Mouse (Mus musculus): ENCODE data around the gene Ppp1r16b.
A peak's percentile ranks its signal among the peaks of the same experiment; 100 is the strongest.

The Ppp1r16b gene

DNA sequence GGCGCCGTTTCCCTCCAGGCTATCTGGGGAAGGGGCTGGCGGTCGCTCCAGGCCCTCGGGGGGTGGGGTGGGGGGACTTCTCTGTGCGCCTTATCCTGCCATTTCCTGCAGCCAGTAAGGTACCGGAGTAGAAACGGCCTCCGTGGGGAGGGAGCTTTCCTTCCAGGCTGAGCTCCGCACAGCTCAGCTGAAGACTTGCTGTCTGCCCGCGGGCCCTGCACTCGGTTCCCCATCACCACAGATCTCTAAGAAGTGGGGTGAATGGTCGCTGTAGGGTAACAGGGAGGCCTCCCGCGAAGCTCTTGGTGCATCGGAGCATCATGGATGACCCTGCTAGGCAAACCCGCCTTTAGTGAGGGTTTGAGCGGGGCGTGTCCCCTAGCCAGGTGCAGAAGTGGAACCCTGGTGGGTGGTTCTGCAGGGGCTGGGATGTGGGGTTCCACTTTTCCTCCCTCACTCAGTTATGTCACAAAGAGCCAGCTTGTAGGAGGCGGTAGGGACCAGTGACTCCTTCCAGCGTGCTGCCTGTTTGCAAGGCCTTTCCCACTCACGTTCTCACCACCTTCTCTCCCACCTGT is 3.3 kb downstream of the Ppp1r16b start:
- no peak for DNase-seq (ENCODE audit: low spot score)

DNA sequence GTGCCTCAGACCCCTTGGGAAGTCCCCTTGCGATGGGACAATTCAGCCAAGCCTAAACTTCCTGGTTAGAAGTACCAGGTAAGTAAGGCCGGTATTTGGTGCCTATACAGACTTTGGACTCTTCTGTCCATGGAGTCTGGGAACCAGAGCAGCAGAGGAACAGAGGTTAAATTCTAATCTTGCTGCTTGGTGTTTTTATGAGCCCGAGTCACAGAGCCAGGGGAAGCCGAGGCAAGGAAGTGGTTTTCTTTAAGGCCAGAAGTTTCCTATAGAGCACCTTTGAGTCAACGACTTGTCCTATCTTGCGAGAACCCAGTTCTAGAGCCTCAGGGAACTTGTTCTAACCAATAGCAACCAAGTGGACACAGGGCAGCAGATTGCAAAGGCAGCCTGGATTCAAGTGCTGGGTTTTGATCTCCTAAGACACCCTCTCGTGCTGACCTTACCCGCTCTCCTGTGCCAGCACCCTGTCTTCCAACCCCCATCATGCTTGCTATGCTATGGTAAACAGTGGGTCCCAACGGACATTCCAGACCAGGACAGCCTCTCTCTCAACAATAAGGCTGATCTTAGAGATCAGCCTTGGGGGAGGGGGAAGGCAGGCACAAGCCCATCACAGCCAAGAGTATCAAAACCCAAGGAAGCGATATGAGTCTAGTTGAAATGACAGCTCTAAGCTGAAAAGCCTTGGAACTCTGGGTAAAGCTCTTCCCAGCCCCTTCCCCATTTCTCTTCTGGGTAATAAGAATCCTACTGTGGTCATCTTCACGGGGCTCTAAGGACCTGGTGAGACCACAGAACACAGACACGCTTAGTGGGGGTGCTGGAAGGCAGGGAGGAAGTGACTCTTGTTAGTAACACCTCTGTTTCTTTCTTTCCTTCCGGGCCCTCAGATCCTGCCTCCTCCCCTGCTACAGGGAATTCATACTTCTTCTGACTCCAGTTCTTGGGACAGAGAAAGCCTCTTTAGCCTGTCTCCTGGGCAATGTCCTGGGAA is 4.3 kb downstream of the Ppp1r16b start:
- DNase-seq (ENCODE audit: low spot score): no peak

DNA sequence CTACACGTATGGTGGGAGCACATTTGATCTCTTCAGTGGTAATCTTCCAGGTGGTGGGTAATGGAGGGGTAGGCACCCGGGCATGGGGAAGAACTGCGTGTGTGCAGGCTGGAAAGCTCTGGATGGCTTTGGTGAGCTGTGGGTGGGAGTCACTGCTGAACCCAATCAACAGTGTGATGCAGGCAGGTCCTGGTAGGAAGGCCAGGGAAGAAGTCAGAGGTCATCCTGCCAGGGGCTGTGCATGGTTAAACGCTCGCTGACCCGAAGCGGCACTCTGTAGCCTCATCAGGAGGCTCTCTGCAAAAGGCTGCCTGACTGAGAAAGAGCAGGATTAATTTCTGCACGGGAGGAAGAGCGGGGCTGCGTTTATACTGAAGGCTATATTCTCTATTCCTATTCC is 5.4 kb downstream of the Ppp1r16b start:
- no peak for DNase-seq (ENCODE audit: low spot score)

DNA sequence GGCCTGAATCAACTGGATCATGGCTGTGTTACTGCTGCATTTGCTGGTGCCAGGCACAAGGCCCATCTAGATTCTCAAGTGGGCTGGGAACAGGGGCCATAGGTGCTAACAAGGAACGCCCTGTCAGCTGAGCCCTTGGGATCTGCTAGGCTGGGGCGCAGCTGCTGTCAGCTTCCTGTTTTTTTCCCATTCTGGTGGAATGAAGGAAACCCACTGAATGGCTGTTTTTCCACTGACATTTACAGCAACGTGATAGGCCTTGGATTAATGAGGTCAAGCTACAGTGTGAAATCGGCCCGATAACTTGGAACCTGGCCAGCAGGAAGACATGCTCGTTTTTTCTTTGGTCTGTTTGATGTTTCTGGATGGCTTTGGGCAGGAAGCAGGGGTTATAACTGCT is 7.6 kb downstream of the Ppp1r16b start:
- peak; percentile 30 for DNase-seq (ENCODE audit: low spot score)

DNA sequence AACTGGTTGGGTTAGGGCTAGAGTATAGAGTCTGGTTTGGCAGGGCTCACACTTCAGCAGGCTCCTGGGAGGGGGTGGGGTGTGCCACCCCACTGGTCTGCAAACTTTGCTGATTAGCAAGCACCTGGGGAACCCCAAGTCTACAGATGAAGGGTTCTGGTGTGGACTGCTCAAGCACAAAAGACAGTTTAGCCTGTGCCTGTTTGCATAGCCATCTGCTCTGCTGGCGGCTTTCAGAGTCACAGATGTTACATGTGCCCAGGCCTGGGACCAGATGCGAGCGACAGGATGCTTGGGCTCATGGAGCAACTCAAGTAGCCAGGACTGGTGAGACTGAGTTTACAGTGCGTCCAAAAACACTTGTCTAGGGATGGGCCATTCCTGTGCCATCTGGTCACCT is 8.3 kb downstream of the Ppp1r16b start:
- DNase-seq (ENCODE audit: low spot score): no peak

DNA sequence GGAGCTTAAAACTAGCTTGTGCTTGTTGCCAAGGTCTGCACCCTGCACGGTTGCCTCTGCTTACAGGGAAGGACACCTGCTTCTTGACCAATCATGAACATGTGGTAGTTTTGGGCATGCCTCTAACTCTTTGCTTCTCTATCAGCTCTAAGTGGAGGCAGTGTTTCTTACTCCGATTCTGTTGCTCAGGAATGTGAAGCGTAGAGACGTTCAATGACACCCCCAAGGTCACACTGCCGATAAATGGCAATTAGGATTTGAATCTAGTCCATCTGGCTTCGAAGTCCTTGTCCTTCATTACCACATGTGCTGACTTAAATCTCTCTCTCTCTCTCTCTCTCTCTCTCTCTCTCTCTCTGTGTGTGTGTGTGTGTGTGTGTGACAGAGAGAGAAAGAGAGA is 8.9 kb downstream of the Ppp1r16b start:
- no peak for DNase-seq (ENCODE audit: low spot score)

DNA sequence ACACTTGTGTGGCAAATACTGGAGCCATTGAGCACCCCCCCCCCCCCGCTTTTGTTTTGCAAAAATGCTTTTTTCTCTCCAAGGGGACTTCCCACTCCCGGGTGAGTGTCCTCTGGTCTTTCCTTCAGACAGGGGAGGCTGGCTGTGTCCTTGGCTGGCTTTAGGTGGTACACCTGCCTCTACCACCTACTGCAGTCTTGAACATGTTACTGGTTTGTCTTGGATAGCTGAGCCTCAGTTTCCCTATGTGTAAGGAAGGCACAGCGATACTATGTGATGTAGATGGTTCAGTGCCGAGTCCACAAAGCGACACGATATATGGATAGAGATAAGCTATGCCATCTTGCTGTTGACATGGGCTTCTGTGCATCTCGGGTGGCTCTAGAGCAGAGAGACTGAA is 9.6 kb downstream of the Ppp1r16b start:
- no peak for DNase-seq (ENCODE audit: low spot score)

DNA sequence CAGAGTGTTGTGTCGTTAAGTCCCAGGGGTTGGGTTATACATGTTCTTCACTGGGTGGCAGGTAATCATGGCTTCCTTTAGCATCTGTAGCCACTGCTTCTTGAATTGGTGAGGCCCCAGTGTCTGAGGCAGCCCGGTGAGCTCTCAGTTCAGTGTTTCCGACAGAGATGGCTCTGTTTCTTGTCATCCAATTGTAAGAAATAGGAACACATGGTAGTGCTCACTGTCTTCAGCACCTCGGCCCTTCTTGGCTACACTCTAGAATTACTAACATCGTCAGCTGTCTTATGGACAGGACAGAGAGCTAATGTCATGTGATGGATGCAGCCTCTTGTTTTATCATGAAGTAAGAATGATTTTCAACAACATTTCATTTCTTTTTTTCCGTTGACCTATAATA is 10.0 kb downstream of the Ppp1r16b start:
- DNase-seq (ENCODE audit: low spot score): no peak

DNA sequence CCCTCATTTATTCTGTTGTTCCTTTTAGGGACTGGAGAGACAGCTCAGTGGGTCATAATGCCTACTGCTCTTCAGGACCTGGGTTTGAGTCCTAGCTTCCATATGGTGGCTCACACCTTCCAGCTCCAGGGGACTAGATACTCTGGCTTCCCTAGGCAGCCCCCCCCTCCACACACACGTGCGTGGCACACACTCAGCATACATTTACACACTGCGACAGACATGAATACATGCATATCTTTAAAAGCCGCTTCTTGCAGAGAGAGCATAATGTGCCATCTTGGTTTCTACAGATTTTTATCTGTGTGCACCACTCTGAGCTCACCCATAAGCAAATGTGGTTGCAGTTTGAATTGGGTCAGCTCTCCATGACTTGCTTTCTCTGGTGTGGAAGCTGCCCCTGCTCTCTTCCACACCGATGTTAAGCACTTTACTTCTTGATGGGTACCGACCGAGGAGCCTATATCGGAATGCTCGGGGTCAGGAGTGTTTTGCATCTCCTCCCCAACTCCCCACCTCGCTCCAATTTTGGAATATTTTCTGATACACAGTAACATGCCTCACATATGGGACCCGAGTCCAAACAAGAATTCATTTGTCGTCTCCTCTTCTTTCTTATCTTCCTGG is 10.8 kb downstream of the Ppp1r16b start:
- no peak for DNase-seq (ENCODE audit: low spot score)

DNA sequence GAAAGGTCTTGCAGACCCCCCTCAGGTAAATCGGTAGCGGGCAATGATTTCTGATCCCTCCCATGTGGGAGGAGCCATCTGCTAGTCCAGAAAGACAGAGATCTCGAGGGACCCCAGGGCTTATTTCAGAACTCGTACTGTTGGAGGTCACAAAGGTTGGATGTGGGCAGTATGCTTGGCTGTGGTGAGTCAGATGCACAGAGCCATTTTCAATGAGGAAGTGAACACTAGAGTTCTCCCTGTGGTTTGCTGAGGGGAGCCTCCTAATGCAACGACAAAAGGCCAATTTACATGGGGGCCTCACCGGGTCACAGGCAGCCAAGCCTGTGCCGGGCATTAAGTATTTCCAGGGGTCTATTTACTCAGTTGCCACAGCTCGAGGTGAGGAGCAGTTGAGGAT is 12.7 kb downstream of the Ppp1r16b start:
- no peak for DNase-seq (ENCODE audit: low spot score)

DNA sequence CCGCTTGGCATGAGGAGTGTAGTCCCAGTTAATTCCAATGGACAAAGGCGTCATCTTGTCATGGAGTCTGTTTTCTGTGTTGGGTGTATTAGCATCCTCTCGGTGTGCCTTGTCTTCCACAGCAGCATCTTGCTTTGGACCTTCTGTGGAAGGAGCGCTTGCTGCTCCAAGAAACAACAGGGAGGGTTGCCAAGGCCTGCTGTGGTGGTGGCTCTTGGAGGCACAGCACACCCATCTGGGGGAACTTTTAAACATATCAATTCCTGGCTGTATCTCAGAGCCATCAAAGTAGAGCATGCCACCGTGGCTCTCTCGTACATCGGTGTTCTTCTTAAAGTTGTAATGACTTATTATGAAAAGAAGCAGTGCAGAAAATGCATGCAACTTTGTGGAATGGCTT is 13.9 kb downstream of the Ppp1r16b start:
- DNase-seq (ENCODE audit: low spot score): no peak

DNA sequence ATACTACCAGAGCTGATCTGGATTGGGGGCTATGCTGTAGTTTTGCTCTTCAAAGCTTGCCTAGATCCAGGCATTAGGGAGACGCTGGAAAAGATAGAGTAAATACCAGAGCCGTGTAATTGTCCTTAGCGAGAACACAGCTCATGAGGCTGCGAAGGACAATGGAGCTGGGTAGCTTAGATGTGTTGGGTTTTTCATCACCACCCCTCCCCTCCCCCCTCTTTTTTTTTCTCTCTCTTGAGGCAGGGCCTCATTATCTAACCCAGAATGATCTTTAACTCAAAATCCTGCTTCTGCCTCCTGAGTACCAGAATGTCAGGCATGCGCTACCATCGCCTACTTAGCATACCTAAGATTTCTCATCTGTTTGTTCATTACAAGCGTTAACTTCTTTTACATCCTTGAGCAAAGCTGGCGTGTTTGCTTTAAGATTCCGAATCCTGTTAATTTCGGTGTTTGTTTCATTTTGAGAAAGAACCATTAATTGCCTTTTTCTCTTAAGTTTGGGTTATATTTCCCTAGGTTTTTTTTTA is 15.2 kb downstream of the Ppp1r16b start:
- DNase-seq (ENCODE audit: low spot score): no peak

DNA sequence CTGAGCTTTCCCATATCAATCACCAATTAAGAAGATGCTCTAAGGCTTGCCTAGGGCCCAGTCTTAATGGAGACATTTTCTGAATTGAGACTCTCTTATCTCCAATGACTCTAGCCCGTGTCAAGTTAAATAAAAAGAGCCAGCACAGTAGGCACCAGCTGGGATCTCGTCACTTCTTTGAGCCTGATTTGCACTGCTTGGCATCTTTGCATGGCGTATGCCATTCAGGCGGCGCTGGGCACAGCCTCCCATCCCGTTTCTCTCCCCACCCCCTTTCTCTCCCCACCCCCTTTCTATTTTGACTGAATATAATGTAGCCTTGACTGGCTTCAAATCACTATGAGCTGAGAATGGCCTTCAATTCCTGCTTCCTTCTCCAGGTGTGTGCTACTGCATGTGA is 16.5 kb downstream of the Ppp1r16b start:
- no peak for DNase-seq (ENCODE audit: low spot score)

DNA sequence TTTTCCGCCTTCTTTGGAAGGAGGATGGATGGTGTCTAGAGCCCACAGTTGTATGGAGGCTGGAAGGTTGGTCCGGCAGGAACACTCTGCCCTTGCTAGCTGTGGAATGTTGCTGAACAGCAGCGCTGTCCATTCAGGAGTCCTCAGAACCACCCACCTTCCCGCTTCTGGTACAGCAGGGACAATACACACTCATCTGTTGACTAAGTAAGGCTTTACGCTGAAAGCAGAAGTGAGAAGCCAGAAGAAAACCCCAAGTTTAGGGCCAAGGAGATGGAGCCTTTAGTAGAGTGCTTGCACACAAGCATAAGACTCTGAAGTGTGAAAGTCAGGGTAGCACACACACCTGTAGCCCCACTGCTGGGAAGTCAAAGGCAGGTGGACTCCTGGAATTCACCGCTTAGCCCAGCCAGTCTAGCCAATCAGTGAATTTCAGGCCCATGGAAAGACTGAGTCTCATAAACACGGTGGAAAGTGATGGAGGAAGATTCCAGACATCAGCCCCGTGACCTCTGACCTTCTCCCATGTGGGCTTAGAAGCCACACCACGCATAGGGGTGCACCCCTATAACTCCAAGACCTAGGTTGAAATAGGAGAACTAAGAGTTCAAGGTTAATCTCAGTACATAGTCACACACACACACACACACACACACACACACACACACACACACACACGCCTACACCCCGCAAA is 17.3 kb downstream of the Ppp1r16b start:
- DNase-seq (ENCODE audit: low spot score): no peak

DNA sequence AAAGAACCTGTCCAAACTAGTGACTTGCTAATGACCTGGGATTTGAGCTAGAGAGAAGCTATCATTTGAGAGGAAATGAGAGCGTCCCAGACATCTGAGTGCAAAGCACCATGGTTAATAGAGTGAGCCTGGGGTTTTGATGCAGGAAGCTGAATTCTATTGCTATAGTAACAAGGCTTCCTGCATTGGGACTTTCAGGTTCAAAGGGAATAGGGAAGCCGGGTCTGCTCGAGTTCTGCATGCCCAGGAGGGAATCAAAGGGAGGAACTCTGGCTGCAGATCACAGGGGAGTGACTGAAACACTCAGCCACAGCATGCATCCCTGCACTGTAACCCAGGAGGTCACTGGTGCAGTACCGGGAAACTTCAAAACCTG is 17.8 kb downstream of the Ppp1r16b start:
- no peak for DNase-seq (ENCODE audit: low spot score)

DNA sequence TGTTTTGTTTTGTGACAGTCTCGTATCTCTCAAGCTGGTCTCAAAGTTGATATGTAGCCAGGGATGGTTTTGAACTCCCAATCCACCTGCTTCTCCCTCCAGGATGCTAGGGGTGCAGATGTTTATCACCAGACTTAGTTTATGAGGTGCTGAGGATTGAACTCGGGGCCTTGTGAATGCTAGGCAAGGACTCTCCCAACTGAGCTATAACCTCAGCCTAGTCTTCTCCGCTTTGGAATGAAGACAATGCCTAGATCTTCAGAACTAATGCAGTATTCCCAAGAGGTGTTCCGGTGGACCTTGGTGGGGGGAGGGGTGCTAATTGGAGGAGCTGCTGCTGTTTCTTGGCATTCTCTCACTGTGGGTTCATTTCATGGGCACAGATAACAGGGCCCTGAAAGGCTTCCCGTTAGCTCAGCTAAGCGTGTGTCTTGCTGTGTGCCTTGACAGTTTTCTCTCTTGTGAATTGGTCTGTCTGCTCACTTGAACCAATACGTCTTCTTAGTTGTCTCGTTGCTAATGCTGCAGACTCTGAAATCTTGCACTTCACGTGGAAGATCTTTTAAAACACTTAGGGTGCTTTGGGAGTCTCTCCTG is 19.1 kb downstream of the Ppp1r16b start:
- DNase-seq (ENCODE audit: low spot score): no peak

DNA sequence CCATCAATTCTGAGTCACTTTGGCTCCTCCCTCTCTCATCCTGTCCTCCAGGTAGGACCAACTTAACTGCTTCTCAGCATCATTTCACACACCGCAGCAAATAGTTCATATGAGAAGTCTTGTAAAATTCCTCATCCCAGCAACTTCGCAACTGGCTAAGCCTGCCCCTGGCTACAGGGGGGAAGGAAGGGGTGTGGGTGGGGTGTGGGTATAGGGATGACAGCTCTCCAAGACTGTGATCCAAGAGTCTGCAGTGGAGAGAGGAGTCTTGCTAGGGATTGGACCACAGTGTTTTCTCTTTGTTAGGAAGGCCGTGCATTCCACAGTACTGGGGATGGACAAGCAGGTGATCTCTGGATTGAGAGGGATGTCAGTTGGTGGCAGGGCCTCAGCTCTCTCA is 19.7 kb downstream of the Ppp1r16b start:
- no peak for DNase-seq (ENCODE audit: low spot score)

DNA sequence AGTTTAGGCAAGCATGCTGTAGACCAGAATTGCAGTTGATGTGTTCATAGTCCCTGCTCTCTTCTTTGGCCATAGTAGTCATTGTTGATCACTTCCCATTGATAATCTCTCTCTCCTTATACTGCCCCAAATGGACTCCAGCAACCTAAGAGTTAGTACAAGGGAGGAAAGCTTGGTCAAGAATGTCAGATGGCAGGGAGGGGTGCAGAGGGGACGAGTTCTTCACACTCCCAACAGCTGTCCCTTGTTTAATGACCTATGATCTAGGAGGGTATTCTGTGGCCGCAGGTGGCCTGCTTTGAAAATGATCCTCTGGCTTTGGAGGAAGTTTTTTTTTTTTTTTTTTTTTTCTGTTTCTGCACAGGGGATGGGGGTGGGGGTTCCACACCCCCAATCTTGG is 21.2 kb downstream of the Ppp1r16b start:
- DNase-seq (ENCODE audit: low spot score): no peak

DNA sequence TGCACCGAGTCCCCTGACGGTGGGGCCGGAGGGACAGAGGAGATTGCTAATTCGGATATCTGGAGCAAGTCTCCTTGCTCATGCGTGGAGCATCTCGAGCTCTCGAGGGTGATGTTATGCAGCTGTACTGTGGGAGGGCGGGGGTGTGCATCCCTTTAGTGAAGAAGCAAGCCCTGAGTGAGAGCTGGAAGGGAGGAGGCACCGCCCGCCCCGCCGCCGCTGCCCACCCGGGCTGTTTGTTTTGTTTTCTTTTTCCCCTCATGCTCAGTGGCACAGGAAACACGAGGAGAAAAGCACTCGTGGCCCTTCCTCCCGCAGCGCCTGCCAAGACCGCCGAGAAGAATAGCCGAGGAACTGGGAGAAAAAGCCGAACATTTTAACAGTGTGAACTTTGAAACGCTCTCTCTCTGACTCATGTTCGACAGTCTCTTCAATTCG is 22.6 kb downstream of the Ppp1r16b start:
- DNase-seq (ENCODE audit: low spot score): no peak

DNA sequence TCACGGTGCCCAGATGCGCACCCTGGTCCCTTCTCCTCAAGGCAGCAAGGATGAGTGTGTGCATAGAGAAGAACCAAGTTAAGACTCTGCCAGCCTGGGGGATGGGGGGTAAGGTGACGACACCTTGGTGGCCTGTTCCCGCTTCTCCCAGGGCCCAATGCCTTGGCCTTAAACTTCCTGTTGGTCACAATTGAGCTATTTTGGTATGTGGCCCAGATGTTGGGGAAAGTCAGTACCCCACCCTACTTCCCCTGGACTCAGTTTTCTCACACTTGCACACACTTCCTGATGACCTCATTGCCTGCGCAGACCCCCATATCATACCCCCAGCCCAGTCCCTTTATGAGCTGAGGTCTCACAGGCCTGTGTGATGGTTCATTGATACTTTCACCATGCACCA is 23.9 kb downstream of the Ppp1r16b start:
- no peak for DNase-seq (ENCODE audit: low spot score)

DNA sequence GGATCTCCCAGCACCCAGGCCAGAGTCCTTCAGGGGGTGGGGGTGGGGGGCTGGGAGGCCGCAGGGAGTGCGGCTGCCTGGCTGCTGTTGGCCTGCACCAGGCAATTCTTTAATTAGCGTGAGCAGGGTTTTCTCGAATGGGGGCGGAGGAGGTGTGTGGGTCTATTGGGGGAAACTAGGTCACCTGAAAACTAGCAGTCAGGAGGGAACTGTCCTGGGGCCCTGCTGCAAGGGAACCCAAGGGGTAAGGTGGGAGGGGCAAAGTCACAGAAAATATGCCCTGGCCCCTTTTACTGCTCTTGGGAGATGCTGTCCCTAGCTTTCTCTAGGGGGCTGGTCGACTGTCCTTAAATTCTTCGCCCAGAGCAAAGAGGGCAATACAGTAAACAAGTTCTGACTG is 24.4 kb downstream of the Ppp1r16b start:
- no peak for DNase-seq (ENCODE audit: low spot score)

DNA sequence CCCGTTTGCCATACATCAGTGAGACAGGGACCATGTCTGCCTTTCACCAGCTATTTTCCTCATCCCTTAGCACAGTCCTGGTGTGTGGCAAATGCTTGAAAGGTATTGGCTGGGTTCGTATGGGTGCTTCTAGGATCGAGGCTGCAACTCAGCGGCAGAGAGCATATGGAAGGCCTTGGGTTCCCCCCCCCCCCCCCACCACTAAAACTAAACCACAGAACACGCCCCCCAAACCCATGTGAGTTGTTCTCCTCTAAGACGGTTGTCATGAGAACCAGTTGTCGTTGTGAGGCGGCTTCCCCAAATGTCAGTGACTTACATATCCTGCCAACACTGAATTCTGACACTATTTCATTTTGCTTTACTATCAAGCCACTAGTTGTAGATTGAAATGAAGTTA is 24.9 kb downstream of the Ppp1r16b start:
- DNase-seq (ENCODE audit: low spot score): no peak
